Mouse (Mus musculus): ENCODE data around the gene Pcnx. TPM values are rescaled to one million over a fixed set of nuclear protein-coding genes. Genes with fewer than 3 reads are reported as not detected.

Gene Pcnx
- polyA plus RNA-seq, 1 experiment from 2014 or later, result 29.1 TPM

DNA sequence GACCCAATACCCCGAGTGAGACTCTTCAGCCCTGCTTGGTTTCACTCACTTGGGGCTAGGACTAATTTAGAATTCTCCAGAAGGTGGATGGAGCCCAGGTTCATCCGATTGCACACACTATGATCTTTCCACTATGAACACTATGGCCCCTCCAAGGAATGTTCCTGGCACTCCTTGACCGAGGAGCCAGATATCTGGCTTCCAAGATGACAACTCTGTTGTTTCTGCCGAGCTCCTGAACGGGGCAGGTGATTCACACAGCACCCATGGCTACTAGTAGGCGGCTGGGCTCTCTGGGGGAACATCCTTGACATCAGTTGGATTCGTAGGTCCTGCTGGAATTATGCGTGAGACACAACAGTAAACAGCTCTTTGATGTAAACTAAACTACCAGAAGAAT lies 4.8 kb upstream of the Pcnx start:
- H3K27me3 ChIP-seq, result no peaks in the 10 kb centered on the region
- DNase-seq (ENCODE audit: low read depth, low spot score), result no peak
- ChIA-PET CTCF (interaction anchor here (0.9 kb wide), 1 partner anchor 12 kb away, joined by 4 read pairs; no protein-coding TSS in a partner anchor), POLR2A (no interaction called here)
- ATAC-seq, result no peak
- in situ Hi-C loops (cut with MboI; ENCODE audit: low pct_unique_long_range_greater_than_20kb), result no loop called here
- no peak for TF ChIP-seq CTCF (IDR thresholded peaks at IDR 0.05)

DNA sequence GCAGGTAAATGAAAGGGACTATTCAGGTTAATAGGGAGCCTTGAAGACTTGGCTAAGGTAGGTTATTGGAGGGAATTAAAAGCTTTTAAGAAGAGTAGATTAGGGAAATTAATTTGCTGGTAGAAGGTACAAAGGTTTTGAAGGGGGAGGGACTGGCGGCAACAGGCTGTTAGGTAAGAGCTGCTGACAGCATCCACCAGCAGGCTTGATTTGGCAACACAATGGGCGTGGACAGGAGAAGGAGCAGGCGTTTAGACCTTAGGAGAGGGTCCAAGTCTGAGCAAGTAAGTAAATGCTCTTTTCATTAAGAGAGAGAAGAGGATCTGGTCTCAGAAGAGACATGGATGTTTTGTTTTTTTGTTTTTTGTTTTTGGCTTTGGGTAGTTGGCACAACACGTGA lies 3.1 kb upstream of the Pcnx start:
- CTCF ChIA-PET, result no interaction called here
- DNase-seq (ENCODE audit: low read depth, low spot score) (no peak), ATAC-seq (no peak)
- TF ChIP-seq CTCF (IDR thresholded peaks at IDR 0.05), result no peak
- POLR2A ChIA-PET, result no interaction called here
- no peaks in the 10 kb centered on the region for H3K27me3 ChIP-seq
- in situ Hi-C loops (cut with MboI; ENCODE audit: low pct_unique_long_range_greater_than_20kb), result no loop called here

- ATAC-seq, result no peak
Observed at GRCm38 (mm10) chr12:81857251-81857650, 2.6 kb upstream of the Pcnx start.

GRCm38 (mm10) chr12:81857978-81858569 lies 1.7 kb upstream of the Pcnx start:
- ChIA-PET POLR2A (no interaction called here), CTCF (interaction anchor here (1.7 to 1.9 kb wide), 2 partner anchors 58 to 69 kb away, joined by 4 to 6 read pairs; no protein-coding TSS in a partner anchor)
- no peak for TF ChIP-seq CTCF (IDR thresholded peaks at IDR 0.05)
- in situ Hi-C loops (cut with MboI; ENCODE audit: low pct_unique_long_range_greater_than_20kb), result no loop called here
- DNase-seq (ENCODE audit: low read depth, low spot score) (no peak), ATAC-seq (no peak)
- no peaks in the 10 kb centered on the region for H3K27me3 ChIP-seq

More at GRCm38 (mm10) chr12:81857251-81857650, 2.6 kb upstream of the Pcnx start:
- in situ Hi-C loops (cut with MboI; ENCODE audit: low pct_unique_long_range_greater_than_20kb), result no loop called here
- no peak for TF ChIP-seq CTCF (IDR thresholded peaks at IDR 0.05)
- ChIA-PET CTCF (no interaction called here), POLR2A (no interaction called here)
- no peak for DNase-seq (ENCODE audit: low read depth, low spot score)
- no peaks in the 10 kb centered on the region for H3K27me3 ChIP-seq

DNA sequence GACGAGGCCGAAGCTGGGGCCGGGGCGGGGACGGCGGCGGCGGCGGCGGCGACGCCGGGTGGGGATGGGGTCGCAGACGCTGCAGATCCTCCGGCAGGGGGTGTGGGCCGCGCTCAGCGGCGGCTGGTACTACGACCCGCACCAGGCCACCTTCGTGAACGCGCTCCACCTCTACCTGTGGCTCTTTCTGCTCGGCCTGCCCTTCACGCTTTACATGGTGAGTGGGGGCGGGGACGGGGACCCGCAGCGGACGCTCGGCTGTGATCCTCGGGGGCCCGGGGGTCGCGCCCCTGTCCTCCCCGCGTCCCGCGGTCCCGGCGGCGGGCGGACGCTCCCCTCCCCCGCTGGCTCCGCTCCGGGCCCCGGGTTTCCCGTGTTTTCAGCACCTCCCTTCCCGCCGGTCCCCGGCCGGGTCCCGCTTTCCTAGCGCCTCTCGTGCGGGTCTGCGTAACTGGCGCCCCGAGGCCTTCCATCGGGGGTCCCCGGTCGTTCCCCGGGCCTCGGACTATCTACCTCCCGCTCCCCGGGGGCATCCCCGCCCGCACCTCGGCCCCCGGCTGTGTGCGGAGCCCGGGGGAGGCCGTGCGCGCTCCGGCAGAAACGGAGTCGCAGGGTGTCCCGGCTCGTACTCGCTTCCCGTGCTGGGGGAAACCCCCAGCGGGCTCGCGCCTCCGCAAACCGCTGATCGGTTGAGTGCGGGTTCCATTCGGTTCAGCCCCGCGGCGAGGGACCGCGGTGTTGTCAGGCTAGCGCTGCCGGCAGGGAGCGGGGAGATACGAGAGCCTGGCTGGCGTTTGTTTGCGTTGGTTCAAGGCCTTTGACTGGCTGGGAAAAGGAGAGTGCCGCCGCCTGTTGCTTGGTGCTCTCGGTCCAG lies 722 bp downstream of the Pcnx start:
- peak; percentile 57 for ATAC-seq
- H3K27me3 ChIP-seq, result no peaks in the 10 kb centered on the region
- in situ Hi-C loops (cut with MboI; ENCODE audit: low pct_unique_long_range_greater_than_20kb), result no loop called here
- no peak for DNase-seq (ENCODE audit: low read depth, low spot score)
- ChIA-PET CTCF (no interaction called here), POLR2A (interaction anchor here (1.0 kb wide), 1 partner anchor 23 kb away, joined by 4 read pairs; no protein-coding TSS in a partner anchor)
- no peak for TF ChIP-seq CTCF (IDR thresholded peaks at IDR 0.05)

- in situ Hi-C loops (cut with MboI; ENCODE audit: low pct_unique_long_range_greater_than_20kb), result no loop called here
- ATAC-seq (no peak), DNase-seq (ENCODE audit: low read depth, low spot score) (no peak)
- CTCF ChIA-PET, result interaction anchor here (0.9 to 1.0 kb wide), 2 partner anchors 16 to 55 kb away, joined by 3 read pairs; no protein-coding TSS in a partner anchor
- POLR2A ChIA-PET, result interaction anchor here (1.0 kb wide), 1 partner anchor 22 kb away, joined by 4 read pairs; no protein-coding TSS in a partner anchor
- H3K27me3 ChIP-seq, result no peaks in the 10 kb centered on the region
- no peak for TF ChIP-seq CTCF (IDR thresholded peaks at IDR 0.05)
Observed at GRCm38 (mm10) chr12:81861199-81862085, 1.6 kb downstream of the Pcnx start.

GRCm38 (mm10) chr12:81862351-81862802 lies 2.6 kb downstream of the Pcnx start:
- no peak for ATAC-seq
- ChIA-PET CTCF (interaction anchor here (0.9 to 1.3 kb wide), 3 partner anchors 17 to 54 kb away, joined by 3 read pairs; no protein-coding TSS in a partner anchor), POLR2A (no interaction called here)
- no peaks in the 10 kb centered on the region for H3K27me3 ChIP-seq
- no peak for TF ChIP-seq CTCF (IDR thresholded peaks at IDR 0.05)
- no peak for DNase-seq (ENCODE audit: low read depth, low spot score)
- in situ Hi-C loops (cut with MboI; ENCODE audit: low pct_unique_long_range_greater_than_20kb), result no loop called here

DNA sequence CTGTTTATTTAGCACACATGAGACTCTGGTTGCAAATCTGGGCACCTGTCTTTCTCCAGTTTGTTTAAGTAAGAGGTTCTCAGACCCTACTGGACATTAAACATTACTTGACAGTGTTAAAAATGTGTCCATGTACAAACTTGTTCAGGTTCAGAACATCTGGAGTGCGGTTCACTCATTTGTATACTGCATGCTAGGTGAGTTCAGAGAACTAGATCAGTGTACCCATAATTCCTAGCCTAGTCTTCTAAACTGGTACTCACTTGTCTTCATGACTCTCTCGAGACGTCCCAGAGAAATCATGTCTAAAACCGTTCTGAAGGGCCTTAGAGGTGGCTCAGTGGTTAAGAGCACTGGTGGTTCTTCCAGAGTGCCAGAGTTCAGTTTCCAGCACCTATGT lies 4.1 kb downstream of the Pcnx start:
- no peaks in the 10 kb centered on the region for H3K27me3 ChIP-seq
- ChIA-PET POLR2A (no interaction called here), CTCF (no interaction called here)
- ATAC-seq (no peak), DNase-seq (ENCODE audit: low read depth, low spot score) (no peak)
- in situ Hi-C loops (cut with MboI; ENCODE audit: low pct_unique_long_range_greater_than_20kb), result no loop called here
- TF ChIP-seq CTCF (IDR thresholded peaks at IDR 0.05), result no peak

DNA sequence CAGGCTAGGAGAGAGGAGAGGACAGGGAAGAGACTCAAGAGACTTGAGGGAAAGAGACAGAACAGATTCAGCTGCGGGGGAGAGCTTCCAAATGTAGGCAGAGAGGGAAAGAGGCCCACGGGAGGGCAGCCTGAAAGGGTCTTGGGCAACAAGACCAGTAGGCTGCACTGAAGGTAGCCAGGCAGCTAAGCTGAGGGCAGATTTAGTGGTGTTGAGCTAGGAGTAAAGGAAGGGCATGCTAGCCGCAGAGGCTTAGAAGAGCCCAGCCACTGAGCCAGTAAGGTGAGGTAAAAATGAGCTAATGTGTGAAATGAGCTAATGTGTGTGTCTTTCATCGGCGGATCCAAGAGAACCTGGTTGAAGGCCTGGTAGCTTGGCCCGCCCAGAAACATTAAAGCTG lies 5.4 kb downstream of the Pcnx start:
- no peak for ATAC-seq
- no peaks in the 10 kb centered on the region for H3K27me3 ChIP-seq
- no peak for TF ChIP-seq CTCF (IDR thresholded peaks at IDR 0.05)
- ChIA-PET CTCF (interaction anchor here (1.0 kb wide), 1 partner anchor 9 kb away, joined by 3 read pairs; no protein-coding TSS in a partner anchor), POLR2A (no interaction called here)
- DNase-seq (ENCODE audit: low read depth, low spot score), result no peak
- in situ Hi-C loops (cut with MboI; ENCODE audit: low pct_unique_long_range_greater_than_20kb), result no loop called here

GRCm38 (mm10) chr12:81867316-81867715 lies 7.5 kb downstream of the Pcnx start:
- no peaks in the 10 kb centered on the region for H3K27me3 ChIP-seq
- no peak for TF ChIP-seq CTCF (IDR thresholded peaks at IDR 0.05)
- no peak for DNase-seq (ENCODE audit: low read depth, low spot score)
- ATAC-seq, result no peak
- in situ Hi-C loops (cut with MboI; ENCODE audit: low pct_unique_long_range_greater_than_20kb), result no loop called here
- POLR2A ChIA-PET, result no interaction called here
- CTCF ChIA-PET, result interaction anchor here (1.0 kb wide), 1 partner anchor 15 kb away, joined by 3 read pairs; no protein-coding TSS in a partner anchor
